ENCODE assay signal across 34 mouse cellular contexts in genomic region chr9:101416321-101416720, GRCm38 (mm10).
"Had no signal": no experiment of that assay in that cellular context is flagged by ENCODE, and none has a peak within 500 bp of the region (broad histone marks: within the 10 kb centered on the region; RNA-seq: fewer than 3 reads in every experiment).

No protein-coding gene starts in this region.

- ATAC-seq: hindbrain, embryonic 16.5 days; hindbrain, postnatal 0 days; inflammation-experienced regulatory T-cells, adult 6 months; intestine, embryonic 15.5 days; intestine, embryonic 16.5 days; intestine, postnatal 0 days had no signal

- H3K9ac ChIP-seq: heart, embryonic 13.5 days; heart, embryonic 15.5 days; hindbrain, embryonic 12.5 days; hindbrain, embryonic 13.5 days; hindbrain, embryonic 14.5 days; hindbrain, embryonic 15.5 days; intestine, embryonic 15.5 days; kidney, embryonic 15.5 days had no signal

- H3K4me2 ChIP-seq: heart, embryonic 11.5 days; heart, embryonic 13.5 days; heart, embryonic 15.5 days; hindbrain, embryonic 12.5 days; hindbrain, embryonic 13.5 days; hindbrain, embryonic 14.5 days; hindbrain, embryonic 15.5 days; intestine, embryonic 15.5 days; kidney, embryonic 15.5 days had no signal

- H3K4me1 ChIP-seq: heart, embryonic 13.5 days; intestine, embryonic 15.5 days; kidney, embryonic 15.5 days had no signal

- DNase-seq: heart, postnatal 10 days; heart, postnatal 14 days; heart, postnatal 36 days; heart, postnatal 4 days; kidney, adult 11 months; kidney, adult 18-20 months; kidney, adult 2 months; kidney, adult 8-10 months; kidney, adult 9 months; kidney, postnatal 10 days; kidney, postnatal 14 days; kidney, postnatal 25 days; kidney, postnatal 36 days; kidney, postnatal 4 days; layer of hippocampus, adult 9-11 months; layer of hippocampus, postnatal 36 days had no signal

- H3K9me3 ChIP-seq: heart, embryonic 13.5 days; heart, embryonic 15.5 days; hindbrain, embryonic 10.5 days; hindbrain, embryonic 12.5 days; hindbrain, embryonic 13.5 days; hindbrain, embryonic 15.5 days; intestine, embryonic 15.5 days; kidney, embryonic 15.5 days had no signal

- H3K4me3 ChIP-seq: heart, embryonic 13.5 days; heart, embryonic 15.5 days; hindbrain, embryonic 10.5 days; hindbrain, embryonic 12.5 days; hindbrain, embryonic 13.5 days; hindbrain, embryonic 15.5 days; intestine, embryonic 15.5 days; kidney, embryonic 15.5 days; layer of hippocampus, adult 2 months; left cerebral cortex, adult 2 months had no signal

- H3K27me3 ChIP-seq: heart, embryonic 13.5 days; heart, embryonic 15.5 days; hindbrain, embryonic 12.5 days; hindbrain, embryonic 13.5 days; hindbrain, embryonic 15.5 days; intestine, embryonic 15.5 days; kidney, embryonic 15.5 days had no signal

- H3K27ac ChIP-seq: heart, embryonic 13.5 days; heart, embryonic 15.5 days; hindbrain, embryonic 10.5 days; hindbrain, embryonic 12.5 days; hindbrain, embryonic 13.5 days; hindbrain, embryonic 14.5 days; hindbrain, embryonic 15.5 days; hindbrain, postnatal 0 days; intestine, embryonic 15.5 days; kidney, embryonic 15.5 days; kidney, postnatal 0 days; layer of hippocampus, adult 2 months; left cerebral cortex, adult 2 months had no signal

- H3K36me3 ChIP-seq: heart, embryonic 13.5 days; heart, embryonic 15.5 days; hindbrain, embryonic 10.5 days; hindbrain, embryonic 12.5 days; hindbrain, embryonic 13.5 days; hindbrain, embryonic 15.5 days; intestine, embryonic 15.5 days; kidney, embryonic 15.5 days had no signal
